Mouse (Mus musculus): Measurements from ENCODE around the gene Sltm.
"Not testable (repeated sequence)": the region's sequence is repeated elsewhere in the genome, so short reads cannot be mapped to it uniquely, and the experiment has no call there.

The Sltm gene

DNA sequence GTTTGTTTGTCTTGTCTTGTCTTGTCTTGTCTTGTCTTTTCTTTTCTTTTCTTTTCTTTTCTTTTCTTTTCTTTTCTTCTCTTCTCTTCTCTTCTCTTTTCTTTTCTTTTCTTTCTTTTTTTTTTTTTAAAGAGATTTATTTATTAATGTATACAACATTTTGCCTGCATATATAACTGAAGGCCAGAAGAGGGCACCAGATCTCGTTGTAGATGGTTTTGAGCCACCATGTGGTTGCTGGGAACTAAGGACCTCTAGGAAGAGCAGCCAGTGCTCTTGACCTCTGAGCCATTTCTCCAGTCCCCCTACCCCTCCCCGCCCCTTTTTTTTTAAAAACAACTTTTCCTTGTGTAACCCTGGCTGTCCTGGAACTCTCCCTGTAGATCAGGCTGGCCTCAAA, 9.7 kb downstream of the Sltm start:
- not testable (repeated sequence) for DNase-seq

GRCm38 (mm10) chr9:70555431-70555830, 12.9 kb downstream of the Sltm start:
- DNase-seq, result no peak

DNA sequence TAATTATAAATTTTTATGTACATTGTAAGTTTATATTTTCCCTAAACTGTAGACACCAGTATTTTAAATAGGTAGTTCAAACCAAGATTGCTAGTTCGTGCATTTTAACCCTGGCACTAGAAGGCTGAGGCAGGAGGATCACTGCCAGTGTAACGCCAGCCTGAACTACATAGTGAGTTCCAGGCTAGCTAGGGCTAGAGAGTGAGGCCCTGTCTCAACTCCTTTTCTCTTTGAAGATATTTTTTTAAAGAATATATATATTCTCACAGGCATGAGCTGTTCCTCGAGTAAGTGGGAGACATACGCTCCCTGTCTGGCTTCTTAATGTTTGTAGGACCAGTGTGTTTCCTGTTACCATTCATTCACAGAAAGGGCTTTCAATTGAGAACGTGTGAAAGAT, 14.2 kb downstream of the Sltm start:
- DNase-seq, result no peak

- DNase-seq, result no peak
Observed at GRCm38 (mm10) chr9:70562825-70563224, 20.3 kb downstream of the Sltm start.

- no peak for DNase-seq
Observed at GRCm38 (mm10) chr9:70567651-70568050, 25.1 kb downstream of the Sltm start.

DNA sequence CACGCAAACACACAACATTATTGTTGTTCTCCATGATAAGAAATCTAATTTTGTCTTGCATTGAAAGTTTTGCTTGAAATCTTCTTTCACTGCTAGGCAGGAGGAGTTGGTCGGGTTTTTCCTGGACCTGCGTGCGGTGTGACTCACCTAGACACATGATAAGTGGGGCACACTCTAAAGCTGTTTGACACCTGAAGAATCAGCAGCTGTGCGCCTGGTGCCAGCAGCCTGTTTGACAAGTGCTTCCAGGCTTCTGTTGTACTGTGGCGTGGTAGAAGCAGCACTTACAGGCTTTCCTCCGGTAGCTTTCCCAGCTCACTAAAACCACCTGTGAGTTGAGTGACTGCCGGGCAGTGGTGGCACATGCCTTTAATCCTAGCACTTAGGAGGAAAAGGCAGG, 27.8 kb downstream of the Sltm start:
- no peak for DNase-seq

GRCm38 (mm10) chr9:70578123-70578522, 35.6 kb downstream of the Sltm start:
- DNase-seq, result no peak

- no peak for DNase-seq
Observed at GRCm38 (mm10) chr9:70580956-70581355, 38.4 kb downstream of the Sltm start.

DNA sequence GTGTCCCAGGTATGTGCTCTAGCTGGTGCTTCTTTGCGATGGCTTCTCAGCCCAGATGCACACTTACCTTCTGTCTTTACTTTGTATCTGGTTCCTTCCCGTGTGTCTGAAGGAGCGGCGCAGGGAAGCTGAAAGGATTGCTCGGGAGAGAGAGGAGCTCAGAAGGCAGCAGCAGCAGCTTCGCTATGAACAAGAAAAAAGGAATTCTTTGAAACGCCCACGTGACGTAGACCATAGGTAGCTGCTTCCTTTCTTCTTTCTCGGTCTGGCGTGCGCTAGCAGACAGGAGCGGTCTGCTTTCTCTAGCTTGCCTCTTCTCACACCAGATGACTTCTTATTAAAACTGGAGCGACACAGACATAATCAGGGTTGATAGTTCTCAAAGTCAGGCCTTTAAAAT, 42.1 kb downstream of the Sltm start:
- no peak for DNase-seq

GRCm38 (mm10) chr9:70585172-70585571, 42.6 kb downstream of the Sltm start:
- no peak for DNase-seq

DNA sequence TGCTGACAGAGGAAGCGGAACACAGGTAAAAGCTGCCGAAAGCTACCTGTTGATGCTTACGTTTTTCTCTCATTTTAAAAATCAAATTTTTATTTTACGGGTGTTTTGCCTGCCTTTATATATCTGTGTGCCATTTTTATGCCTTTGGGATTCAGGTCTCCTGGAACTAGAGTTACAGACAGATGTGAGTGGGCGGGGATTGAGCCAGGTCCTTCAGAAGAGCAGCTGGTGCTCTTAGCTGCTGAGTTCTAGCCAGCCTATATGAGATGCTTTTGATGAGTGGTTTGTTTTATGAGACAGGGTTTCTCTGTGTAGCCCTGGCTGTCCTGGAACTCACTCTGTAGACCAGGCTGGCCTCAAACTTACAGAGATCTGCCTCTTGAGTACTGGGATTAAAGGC, 44.6 kb downstream of the Sltm start:
- no peak for DNase-seq

DNA sequence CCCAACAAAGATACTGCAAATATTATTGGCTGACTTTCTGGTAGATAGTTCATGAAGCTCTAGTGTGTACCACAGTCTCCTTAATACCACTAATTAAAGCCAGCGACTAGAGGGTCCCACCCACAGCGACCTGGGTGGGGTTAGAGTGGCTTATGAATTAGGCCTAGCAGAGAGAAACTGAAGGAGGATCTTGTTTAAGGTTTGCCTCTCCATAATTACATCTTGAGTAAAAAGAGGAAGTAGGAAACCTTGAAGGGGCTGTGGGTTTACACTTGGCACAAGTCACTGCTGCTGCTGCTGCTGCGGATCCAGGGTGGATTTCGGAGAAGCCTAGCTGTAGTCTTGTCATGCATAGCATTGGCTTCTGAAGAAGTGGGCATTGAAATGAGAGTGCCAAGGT, 48.2 kb downstream of the Sltm start:
- DNase-seq, result no peak

DNA sequence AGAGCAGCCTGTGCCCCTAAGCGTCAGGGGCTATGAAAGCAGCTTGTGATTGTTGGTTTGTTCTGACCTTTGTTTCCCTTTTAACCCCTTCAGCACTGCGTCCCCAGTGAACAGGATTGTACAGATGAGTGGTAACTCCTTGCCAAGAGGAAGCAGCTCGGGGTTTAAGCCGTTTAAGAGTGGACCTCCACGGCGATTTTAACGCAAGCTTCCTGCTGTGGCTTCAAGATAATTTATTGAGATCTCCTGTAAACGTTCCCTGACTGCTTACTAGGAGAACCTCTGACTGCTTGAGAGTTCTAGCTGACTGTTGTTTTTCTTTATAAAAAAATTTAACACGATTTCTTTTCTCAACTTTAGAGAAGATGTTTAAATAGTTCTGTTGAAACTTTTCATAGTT, 48.9 kb downstream of the Sltm start:
- no peak for DNase-seq

DNA sequence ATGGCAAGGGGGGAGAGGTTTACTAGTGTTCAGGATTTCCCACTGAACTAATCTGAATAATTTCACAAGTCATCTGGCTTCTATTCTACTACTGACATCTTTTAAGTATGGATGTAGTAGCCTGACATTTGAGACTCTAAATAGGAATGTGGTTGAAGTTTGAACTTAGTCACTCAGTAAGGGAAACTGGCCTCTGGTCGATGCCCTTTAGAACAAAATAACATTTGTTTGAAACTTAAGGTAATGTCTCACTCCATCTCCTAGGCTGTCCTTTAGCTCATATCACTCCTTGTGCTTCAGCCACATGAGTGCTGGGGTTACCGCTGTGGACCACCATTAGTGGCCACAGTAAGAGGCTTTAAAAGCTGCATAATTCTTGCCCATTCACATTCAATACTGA, 55.7 kb downstream of the Sltm start:
- no peak for DNase-seq

DNA sequence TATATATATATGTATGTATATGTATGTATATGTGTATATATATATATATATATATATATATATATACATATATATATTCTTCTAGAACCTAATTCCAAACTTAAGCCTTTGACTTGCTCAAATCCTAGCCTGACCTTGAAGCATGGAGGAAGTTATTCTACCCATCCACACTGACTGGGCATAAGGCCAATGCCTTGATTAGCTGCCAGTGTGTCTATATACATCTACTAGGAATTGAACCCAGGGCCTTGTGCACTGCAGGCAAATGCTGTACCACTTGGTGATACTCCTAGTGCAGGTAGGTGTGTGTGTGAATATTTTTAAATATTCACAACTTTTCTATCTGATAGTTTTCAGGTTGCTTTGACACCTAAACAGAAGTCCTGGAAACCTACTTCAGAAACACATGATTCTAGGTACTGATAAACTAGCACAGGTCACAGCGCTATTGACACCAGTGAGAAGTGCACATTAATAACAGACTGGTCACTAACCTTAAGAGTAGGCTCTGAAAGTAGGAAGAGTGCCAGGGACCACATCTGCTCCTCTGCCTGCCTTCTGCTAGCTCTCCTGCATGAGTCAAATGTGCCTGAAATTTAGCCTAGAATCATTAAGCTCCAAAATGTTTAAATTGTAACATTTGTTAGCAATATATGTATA, 59.8 kb downstream of the Sltm start:
- peak; percentile 54 to 68 for DNase-seq

GRCm38 (mm10) chr9:70611026-70611673, 68.6 kb downstream of the Sltm start:
- no peak for DNase-seq

DNA sequence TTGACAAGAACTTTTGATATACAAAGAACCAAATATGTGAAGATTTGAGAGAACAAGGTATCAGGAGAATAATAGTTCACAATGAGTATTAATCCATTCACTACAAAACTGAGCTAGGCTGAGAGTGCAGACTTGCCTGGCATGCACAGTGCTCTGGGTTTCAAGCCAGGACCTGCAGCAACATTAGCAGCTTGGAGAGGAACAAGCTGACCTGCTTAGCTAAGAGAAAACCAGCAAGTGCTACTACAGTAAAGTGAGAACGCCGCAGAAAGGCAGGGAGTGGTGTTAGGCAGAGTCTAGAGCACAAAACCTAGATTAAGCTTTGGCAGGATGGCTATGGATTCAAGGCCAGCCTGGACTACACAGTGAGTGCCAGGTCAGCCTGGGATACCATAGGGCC, 87.2 kb downstream of the Sltm start:
- DNase-seq, result peak; percentile 38

- DNase-seq, result no peak
Observed at GRCm38 (mm10) chr9:70631665-70632064, 89.1 kb downstream of the Sltm start.

DNA sequence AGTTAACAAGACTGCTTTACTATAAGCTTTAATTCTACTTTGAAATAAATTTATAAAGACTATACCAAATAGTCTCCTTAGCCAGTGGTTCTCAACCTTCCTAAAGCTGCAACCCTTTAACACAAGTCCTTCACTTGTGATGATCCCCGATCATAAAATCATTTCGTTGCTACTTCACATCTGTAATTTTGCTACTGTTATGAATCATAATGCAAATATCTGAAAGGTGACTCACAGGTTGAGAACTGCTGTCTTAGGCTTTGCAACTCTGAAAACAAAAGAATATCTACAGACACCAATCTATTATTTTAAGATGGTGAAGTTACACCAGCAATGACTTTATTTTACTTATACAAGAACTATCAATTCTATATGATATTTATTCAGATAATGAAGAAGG, 94.2 kb downstream of the Sltm start:
- DNase-seq, result no peak

Data from cerebellum, postnatal 10 days (tissue).